Mouse (Mus musculus): ENCODE measurements around the gene Olfr484. TPM values are rescaled to one million over a fixed set of nuclear protein-coding genes. Genes with fewer than 3 reads are reported as not detected.

The Olfr484 gene
- polyA plus RNA-seq, 1 experiment from 2014 or later = not detected

Other genes starting within 250 kb of the Olfr484 start
- not detected in 2 replicates for gene Olfr472, start 229.5 kb downstream of the Olfr484 start, polyA plus RNA-seq (2014; fragmentation: Nextera tagmentation; extraction: Ambion mirVana)
- not detected in 2 replicates for gene Olfr473, start 197.0 kb downstream of the Olfr484 start, polyA plus RNA-seq (2014; fragmentation: Nextera tagmentation; extraction: Ambion mirVana)
- gene Olfr474, start 172.8 kb downstream of the Olfr484 start, polyA plus RNA-seq (2014; fragmentation: Nextera tagmentation; extraction: Ambion mirVana) = not detected in 2 replicates
- gene Olfr476, start 162.6 kb downstream of the Olfr484 start, polyA plus RNA-seq (2014; fragmentation: Nextera tagmentation; extraction: Ambion mirVana) = not detected in 2 replicates
- not detected in 2 replicates for gene Olfr477, start 140.8 kb downstream of the Olfr484 start, polyA plus RNA-seq (2014; fragmentation: Nextera tagmentation; extraction: Ambion mirVana)
- not detected in 2 replicates for gene Olfr478, start 93.5 kb downstream of the Olfr484 start, polyA plus RNA-seq (2014; fragmentation: Nextera tagmentation; extraction: Ambion mirVana)
- not detected in 2 replicates for gene Olfr479, start 76.8 kb downstream of the Olfr484 start, polyA plus RNA-seq (2014; fragmentation: Nextera tagmentation; extraction: Ambion mirVana)
- not detected in 2 replicates for gene Olfr480, start 60.1 kb downstream of the Olfr484 start, polyA plus RNA-seq (2014; fragmentation: Nextera tagmentation; extraction: Ambion mirVana)
- gene Olfr481, start 47.6 kb downstream of the Olfr484 start, polyA plus RNA-seq (2014; fragmentation: Nextera tagmentation; extraction: Ambion mirVana) = not detected in 2 replicates
- not detected in 2 replicates for gene Olfr482, start 29.9 kb downstream of the Olfr484 start, polyA plus RNA-seq (2014; fragmentation: Nextera tagmentation; extraction: Ambion mirVana)
- gene Olfr483, start 26.6 kb downstream of the Olfr484 start, polyA plus RNA-seq (2014; fragmentation: Nextera tagmentation; extraction: Ambion mirVana) = not detected in 2 replicates
- not detected in 2 replicates for gene Olfr485, start 32.4 kb upstream of the Olfr484 start, polyA plus RNA-seq (2014; fragmentation: Nextera tagmentation; extraction: Ambion mirVana)
- not detected in 2 replicates for gene Olfr486, start 45.3 kb upstream of the Olfr484 start, polyA plus RNA-seq (2014; fragmentation: Nextera tagmentation; extraction: Ambion mirVana)
- gene Olfr487, start 87.2 kb upstream of the Olfr484 start, polyA plus RNA-seq (2014; fragmentation: Nextera tagmentation; extraction: Ambion mirVana) = not detected in 2 replicates
- not detected in 2 replicates for gene Olfr488, start 130.9 kb upstream of the Olfr484 start, polyA plus RNA-seq (2014; fragmentation: Nextera tagmentation; extraction: Ambion mirVana)
- not detected in 2 replicates for gene Olfr490, start 161.5 kb upstream of the Olfr484 start, polyA plus RNA-seq (2014; fragmentation: Nextera tagmentation; extraction: Ambion mirVana)
- gene Olfr491, start 186.0 kb upstream of the Olfr484 start, polyA plus RNA-seq (2014; fragmentation: Nextera tagmentation; extraction: Ambion mirVana) = not detected in 2 replicates
- gene Olfr492, start 196.2 kb upstream of the Olfr484 start, polyA plus RNA-seq (2014; fragmentation: Nextera tagmentation; extraction: Ambion mirVana) = not detected in 2 replicates
- gene Olfr493, start 219.5 kb upstream of the Olfr484 start, polyA plus RNA-seq (2014; fragmentation: Nextera tagmentation; extraction: Ambion mirVana) = not detected in 2 replicates
- gene Olfr494, start 237.9 kb upstream of the Olfr484 start, polyA plus RNA-seq (2014; fragmentation: Nextera tagmentation; extraction: Ambion mirVana) = not detected in 2 replicates